Mouse (Mus musculus) C3H10T1/2 (cell line): ENCODE results near the gene Dnttip2. TPM values are rescaled to one million over a fixed set of nuclear protein-coding genes. Genes with fewer than 3 reads are reported as not detected.

Experiments used
- polyA plus RNA-seq, 2 experiments: library from polyadenylated mRNA; unstranded; fragments of >200 nt; fragmentation: generic; extraction: Trizol; gene quantifications; one replicate each; pipeline ENCODE4 v1.2.1; 2012; ENCODE audit warnings: missing spikeins in 2 of 2

The Dnttip2 gene
- polyA plus RNA-seq, result 1 to 10 TPM; 1.5 to 9.7 TPM

GRCm38 (mm10) chr3:122274241-122275024 is at the start of gene Dnttip2:
Gene Dnttip2, plus strand, starts transcription at chr3:122274388.

GRCm38 (mm10) chr3:122245215-122245877 is 28.8 kb upstream of the Dnttip2 start, which contains the start of gene Gclm:
Gene Gclm, plus strand, starts transcription at chr3:122245557.

DNA sequence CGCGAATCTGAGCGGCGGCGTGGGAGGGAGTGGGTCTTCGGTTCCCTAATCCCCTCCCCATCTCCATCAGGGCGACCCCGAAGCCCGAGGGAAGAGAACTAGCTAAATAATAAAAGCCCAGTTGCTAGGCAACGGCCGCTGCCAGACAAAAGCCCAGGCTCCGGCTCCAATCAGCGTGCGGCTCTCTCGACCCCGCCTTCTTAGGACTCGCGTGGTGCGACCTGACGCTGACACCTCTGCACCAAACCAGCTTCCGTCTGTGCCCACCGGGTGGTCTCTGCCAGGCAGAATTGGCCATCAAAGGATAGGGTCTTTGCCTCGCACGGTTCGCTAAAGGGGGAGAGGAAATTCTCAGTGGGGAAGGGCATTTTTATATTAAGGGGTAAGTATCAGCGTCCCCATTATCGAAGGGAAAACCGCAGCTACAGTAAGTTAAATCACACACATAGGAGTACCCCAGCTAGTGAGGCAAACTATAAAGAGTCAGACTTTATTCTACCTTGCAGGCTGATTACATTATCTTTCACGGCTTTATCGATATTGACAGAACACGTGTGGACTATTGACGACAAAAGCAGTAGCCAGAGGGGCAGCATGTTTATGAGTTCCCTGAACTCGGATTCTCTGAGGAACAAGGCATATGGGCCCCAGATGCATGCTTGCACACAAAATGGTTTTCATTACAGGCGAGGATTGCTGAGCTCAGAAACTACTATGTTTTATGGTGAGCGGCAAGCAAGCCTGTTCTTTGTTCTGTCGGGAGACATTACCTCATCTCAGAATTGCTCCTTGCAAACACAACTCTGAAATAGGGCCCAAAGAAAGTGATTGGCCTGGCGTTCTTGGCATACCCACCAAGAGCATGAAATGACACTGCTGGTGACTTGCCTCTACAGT is 20.0 kb downstream of the Dnttip2 start, which contains the start of gene Bcar3:
Gene Bcar3 (plus strand): TSS at position 183 of the 897 bp plus-strand sequence.

Other genes starting within 250 kb of the Dnttip2 start
- under 1 TPM; 0.01 to 0.37 TPM for gene Abca4, start 229.9 kb upstream of the Dnttip2 start, polyA plus RNA-seq
- 10 to 100 TPM; 22.9 to 26.4 TPM for gene Gclm, start 28.8 kb upstream of the Dnttip2 start, polyA plus RNA-seq
- 10 to 100 TPM in 1 of 2 experiments, 1 to 10 TPM in 1; 2.6 to 16.8 TPM for gene Bcar3, start 19.7 kb downstream of the Dnttip2 start, polyA plus RNA-seq